Mouse (Mus musculus) cerebellum, postnatal 14 days (tissue): ENCODE results near the gene Krtap3-1.
"Not testable (repeated sequence)": the region's sequence is repeated elsewhere in the genome, so short reads cannot be mapped to it uniquely, and the experiment has no call there.

ENCODE experiments used
- DNase-seq, 2 experiments: peaks; one replicate each; pipeline ENCODE4 v3.0.0; 2021; ENCODE audit warnings: mixed read lengths in 2 of 2

Gene Krtap3-1

DNA sequence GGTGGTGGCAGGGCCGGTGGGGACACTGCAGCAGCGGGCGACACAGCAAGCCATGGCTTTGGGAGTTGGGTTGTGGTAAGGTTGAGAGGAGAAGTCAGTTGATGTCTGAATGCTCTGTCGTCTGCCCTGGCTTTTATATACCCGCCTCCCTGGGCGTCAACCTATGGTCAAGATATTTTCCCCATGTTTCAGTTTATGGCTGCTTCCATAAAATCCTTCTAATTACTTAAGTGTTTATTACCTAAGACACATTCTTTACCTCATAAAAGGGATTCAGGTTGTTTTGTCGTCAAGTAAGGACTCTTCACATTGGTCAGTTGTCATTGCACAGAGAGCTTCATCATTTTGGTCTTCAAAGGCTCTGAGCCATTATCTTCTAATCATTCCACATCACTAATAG lies at the start of gene Krtap3-1:
Gene Krtap3-1, minus strand, starts transcription at position 101 of the 400 bp plus-strand sequence.
- DNase-seq: no peak

DNA sequence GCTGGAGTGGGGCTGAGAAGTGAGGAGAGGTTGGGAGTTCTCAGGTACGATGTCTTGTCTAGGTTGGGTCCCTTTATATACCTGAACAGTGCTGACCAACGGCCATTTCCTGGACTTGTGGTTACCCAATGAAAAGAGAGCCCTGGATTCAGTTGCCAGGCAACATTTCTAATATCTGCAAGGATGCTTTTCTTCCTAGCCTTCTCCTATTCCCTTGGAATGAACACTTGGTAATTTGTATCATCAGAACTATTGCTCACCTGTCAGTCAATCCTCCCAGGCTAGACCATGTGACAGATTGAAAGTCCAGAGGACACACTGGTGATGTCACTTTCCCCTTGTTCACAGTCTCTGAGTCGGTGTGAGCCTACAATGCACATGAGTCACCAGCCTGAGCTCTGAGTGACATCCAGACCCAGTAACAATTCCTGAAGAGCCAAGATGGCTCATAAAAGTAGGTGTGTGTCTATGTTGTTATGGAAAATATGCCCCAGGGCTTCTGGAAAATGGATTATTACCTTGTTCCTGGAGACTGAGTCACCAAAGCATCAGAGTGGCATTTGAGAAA lies 48.5 kb upstream of the Krtap3-1 start, which contains the start of gene Krtap2-4:
Gene Krtap2-4, minus strand, starts transcription at position 51 of the 568 bp plus-strand sequence.
- no peak for DNase-seq

DNA sequence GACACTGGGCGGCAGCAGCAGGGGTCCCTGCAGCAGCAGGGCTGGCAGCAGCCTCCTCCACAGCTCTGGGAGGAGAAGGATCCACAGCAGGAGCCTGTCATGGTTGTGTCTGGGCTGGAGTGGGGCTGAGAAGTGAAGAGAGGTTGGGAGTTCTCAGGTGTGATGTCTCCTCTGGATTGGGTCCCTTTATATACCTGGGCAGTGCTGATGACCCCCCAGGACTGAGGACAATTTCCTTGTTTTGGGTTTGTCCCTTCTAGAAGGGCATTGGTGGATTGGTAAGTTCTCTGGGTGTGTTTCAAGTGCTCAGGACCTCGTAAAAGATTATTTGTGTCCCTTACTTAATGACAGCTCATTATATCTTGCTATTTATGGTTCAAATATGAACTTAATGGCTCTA lies 43.7 kb upstream of the Krtap3-1 start, which contains the start of gene Gm11937:
Gene Gm11937, minus strand, starts transcription at position 101 of the 400 bp plus-strand sequence.
- not testable (repeated sequence) for DNase-seq

DNA sequence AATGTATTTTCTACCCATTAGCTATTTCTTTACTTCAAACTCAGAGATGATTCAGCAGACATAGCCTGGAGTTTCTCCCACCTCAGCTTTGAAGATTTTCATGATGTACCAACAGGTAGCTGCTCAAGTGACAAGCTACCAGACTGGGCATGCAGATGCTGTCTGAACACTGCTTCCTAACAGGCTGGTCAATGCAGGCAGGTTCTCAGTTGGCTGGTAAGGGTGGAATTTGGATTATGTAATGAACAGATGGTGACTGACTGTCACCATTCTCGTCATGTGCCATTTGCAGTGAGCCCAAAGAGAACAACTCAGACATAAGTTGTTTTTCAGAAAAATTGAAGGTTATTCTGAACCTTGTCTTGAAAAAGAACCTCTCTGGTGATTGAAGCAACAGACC lies 42.7 kb upstream of the Krtap3-1 start:
- DNase-seq: peak; percentile 4 to 25

DNA sequence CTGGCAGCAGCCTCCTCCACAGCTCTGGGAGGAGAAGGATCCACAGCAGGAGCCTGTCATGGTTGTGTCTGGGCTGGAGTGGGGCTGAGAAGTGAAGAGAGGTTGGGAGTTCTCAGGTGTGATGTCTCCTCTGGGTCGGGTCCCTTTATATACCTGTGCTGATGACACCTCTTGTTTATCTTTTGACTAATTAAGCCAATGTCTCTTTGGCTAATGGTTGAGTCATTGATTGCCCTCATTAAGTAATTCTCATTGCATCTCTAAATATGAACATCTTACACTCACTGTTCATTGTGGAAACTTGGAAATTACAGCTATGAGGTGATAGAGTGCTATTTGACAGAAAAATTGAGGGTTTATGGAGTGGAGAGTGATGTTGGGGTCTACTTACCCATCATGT lies 36.8 kb upstream of the Krtap3-1 start, which contains the start of gene Gm11938:
Gene Gm11938, minus strand, starts transcription at position 101 of the 400 bp plus-strand sequence.
- not testable (repeated sequence) for DNase-seq

DNA sequence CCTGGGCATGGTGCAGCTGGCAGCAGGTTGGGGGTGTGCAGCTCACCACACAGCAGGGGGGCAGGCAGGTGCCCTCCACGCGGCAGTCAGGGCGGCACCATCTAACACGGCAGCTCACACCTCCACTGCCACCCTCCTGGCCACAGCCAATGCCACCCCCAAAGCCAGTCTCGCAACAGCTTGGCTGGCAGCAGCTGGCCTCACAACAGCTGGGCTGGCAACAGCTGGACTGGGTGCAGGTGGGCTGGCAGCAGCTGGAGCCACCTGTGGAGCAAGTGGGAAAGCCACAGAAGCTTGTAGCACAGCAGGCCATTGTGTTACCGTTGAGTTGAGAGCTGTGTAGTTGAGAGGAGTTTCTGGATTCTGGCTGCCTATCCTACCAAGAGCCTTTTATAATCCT lies 31.3 kb upstream of the Krtap3-1 start, which contains the start of gene Krtap9-3:
Gene Krtap9-3, minus strand, starts transcription at position 364 of the 400 bp plus-strand sequence.
- DNase-seq: not testable (repeated sequence)

DNA sequence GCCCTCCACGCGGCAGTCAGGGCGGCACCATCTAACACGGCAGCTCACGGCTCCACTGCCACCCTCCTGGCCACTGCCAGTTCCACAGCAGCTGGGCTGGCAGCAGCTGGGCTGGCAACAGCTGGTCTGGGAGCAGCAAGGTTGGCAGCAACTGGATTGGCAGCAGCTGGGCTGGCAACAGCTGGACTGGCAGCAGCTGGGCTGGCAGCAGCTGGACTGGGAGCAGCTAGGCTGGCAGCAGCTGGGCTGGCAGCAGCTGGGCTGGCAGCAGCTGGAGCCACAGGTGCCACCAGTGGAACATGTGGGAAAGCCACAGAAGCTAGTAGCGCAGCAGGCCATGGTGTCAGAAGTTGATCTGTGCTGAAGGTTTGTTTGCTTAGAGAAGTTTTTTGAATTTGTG lies 24.6 kb upstream of the Krtap3-1 start, which contains the start of gene Krtap1-3:
Gene Krtap1-3, minus strand, starts transcription at position 359 of the 400 bp plus-strand sequence.
- no peak for DNase-seq

DNA sequence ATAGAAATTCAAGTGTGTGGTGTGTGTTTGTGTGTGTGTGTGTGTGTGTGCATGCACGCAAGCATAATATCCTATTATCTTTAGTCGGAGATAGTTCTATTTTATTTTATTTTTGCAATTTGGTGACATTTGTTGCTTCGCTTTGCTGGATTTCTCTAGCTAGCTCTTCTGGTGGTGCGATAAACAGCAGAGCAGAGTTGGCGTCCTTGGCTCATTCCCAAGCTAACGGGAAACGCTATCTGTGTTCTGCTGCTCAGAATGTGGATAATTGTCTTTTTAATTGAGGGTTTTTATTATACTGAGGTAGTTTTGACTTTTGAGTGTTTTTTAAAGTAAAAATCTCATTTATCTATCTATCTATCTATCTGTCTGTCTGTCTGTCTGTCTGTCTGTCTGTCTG lies 18.7 kb upstream of the Krtap3-1 start:
- DNase-seq: no peak

DNA sequence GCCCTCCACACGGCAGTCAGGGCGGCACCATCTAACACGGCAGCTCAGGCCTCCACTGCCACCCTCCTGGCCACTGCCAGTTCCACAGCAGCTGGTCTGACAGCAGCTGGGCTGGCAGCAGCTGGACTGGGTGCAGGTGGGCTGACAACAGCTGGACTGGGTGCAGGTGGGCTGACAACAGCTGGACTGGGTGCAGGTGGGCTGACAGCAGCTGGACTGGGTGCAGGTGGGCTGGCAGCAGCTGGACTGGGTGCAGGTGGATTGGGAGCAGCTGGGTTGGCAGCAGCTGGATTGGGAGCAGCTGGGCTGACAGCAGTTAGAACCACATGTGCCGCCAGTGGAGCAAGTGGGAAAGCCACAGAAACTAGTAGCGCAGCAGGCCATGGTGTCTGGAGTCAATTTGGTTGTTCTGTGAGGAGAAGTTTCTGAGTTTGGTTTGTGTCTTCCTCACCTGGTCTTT lies 16.8 kb upstream of the Krtap3-1 start, which contains the start of gene Krtap1-4:
Gene Krtap1-4, minus strand, starts transcription at position 410 of the 460 bp plus-strand sequence.
- DNase-seq: no peak

DNA sequence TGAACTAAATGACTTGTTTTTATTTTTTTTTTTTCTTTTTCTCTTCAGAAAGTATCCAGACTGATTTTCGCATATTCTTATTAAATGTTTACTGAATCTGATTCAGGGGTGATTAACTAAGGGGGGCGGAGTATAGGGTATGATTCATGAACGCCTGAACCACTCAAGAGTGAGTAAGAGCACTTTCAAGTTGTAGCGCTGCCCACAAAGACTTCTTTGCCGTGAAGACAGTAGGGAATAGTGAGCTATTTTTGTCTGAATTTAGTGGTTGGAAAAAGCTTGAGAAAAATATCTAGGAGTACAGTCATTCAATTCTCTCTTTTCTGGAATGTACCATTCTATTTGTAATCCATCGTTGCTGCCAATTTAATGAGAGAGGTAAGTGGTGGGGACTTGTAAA lies 15.1 kb upstream of the Krtap3-1 start:
- no peak for DNase-seq

DNA sequence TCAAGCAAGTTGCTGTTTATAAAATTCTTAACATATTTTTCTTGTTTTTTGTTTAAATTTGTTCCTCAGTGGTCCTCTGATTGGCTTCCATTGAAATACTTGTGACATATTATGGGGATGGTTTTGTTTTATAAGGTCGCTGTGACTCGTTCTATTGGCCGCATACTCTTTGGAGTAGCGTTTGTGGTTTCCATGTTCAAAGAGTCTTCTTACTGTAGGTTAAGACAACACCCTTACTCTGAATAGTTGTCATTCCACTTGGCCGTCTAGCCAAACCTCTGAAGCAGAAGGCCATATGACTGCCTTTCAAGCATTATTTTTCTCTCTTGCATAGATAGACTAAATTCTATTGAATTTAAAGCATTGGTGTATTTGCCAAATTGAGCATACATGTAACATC lies 14.6 kb upstream of the Krtap3-1 start:
- DNase-seq: no peak

DNA sequence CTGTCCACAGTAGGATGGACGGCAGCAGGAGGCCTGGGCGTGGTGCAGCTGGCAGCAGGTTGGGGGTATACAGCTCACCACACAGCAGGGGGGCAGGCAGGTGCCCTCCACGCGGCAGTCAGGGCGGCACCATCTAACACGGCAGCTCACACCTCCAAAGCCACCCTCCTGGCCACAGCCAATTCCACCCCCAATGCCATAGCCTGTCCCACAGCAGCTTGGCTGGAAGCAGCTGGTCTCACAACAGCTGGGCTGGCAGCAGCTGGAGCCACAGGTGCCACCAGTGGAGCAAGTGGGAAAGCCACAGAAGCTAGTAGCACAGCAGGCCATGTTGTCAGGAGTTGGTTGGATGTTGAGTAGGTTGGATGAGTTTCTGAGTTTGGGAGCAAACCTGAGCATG lies 14.2 kb upstream of the Krtap3-1 start, which contains the start of gene Krtap1-5:
Gene Krtap1-5, minus strand, starts transcription at position 381 of the 400 bp plus-strand sequence.
- no peak for DNase-seq

DNA sequence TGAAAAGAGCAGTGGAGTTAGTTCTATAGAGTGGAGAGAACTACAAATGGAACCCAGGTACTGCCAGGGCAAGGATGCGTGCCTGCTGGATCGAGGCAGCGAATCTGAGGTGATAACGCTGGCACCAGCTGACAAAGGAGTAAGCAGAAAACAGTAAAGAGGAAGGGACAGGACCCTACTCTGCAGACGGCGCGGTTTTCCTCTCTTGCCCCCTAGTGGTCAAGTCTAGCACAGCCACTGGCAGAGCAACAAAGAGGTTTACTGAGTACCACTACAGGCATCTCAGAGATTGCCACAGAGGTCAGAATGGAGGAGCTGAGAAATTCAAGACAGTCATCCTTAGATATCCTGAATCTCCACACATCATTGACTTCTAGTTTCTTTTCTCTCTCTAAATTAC lies 7.7 kb upstream of the Krtap3-1 start:
- peak; percentile 86 to 88 for DNase-seq

DNA sequence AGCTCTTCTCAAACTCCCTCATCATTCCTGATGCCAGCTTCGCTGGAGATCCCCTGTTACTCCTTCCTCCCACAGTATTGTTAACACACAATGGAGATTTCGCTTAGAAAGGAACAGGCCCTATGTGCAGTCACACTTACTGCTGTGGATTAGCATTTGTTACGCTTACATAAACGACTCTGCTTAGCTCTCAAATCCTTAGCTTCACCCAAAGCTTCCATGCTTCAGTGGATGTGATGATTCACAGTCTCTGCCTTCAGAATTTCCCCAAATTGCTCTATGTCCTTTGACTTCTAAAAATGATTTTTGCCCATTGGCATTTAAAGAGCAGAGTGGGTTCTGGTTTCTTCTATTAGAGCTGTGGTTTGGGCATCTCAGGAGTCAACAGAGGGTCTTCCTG lies 6.7 kb upstream of the Krtap3-1 start:
- no peak for DNase-seq

DNA sequence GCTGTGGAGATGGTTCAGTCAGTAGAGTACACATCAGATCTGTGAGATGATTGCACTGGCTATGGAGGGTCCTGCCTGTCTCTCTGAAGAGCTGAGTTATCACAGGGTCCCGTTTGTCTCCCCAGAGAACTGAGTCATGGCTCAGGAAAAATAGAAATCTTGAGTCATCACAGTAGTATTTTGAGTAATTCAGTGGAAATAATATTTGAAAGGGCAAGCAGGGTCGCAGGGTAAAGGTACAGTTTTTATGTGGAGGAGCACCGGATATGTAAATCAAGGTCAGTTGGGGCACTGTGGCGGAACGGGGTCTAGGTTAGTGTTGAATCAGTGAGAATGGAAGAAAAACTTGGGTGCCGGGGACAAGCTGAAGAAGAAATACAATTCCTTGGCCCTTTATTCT lies 3.9 kb downstream of the Krtap3-1 start:
- DNase-seq: no peak

DNA sequence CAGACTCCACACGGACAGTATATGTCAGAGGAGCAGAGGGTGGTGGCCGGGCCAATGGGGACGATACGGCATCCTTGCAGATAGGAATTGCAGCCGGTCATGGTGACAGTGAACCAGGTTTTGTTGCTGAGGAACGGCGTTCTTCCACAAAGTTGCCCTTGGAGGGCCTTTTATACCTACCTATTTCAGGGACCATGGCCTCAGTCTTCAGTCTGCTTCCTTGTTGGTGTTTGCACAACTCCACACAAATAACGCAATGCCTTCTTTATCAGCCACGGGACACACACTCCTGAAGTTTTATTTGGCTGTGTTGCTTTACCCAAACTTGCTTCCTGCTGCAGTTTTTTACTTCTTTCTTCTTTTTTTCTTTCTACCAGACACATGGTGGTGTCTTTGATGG lies 7.1 kb downstream of the Krtap3-1 start, which contains the start of gene Gm11939:
Gene Gm11939, minus strand, starts transcription at position 101 of the 400 bp plus-strand sequence.
- no peak for DNase-seq

DNA sequence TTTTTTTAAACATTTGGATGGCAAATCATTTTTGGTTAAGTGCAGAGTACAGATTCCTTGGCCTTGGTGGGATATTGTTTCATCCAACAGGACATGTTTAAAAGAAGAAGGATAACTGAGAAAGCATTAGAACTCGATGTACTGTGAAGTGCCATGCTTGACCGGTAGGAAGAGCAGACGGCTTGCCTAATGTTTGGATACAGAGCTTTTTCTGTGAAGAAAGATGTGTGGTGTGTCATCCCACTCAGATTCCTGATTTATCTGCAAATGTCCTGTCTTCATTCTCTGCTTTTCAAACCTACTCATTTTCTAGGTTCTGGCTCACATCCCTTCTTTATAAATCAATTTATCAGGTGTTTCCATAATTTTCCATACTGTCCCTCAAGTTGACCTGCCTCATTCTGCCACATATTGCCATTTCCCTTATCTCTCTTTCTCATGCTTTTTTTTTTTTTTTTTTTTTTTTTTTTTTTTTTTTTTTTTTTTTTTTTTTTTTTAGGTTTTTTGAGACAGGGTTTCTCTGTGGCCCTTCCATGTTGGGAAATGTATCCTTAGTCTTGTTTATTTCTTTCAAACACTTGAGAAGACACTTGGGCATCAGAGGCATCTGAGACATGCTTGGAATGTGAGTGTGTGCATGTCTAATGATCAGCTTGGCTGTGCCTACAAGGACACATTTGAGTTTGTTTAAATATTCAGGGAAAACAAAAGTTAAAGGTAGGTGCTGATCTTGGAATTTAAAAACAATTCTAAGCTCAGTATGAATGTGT lies 8.3 kb downstream of the Krtap3-1 start:
- no peak for DNase-seq

DNA sequence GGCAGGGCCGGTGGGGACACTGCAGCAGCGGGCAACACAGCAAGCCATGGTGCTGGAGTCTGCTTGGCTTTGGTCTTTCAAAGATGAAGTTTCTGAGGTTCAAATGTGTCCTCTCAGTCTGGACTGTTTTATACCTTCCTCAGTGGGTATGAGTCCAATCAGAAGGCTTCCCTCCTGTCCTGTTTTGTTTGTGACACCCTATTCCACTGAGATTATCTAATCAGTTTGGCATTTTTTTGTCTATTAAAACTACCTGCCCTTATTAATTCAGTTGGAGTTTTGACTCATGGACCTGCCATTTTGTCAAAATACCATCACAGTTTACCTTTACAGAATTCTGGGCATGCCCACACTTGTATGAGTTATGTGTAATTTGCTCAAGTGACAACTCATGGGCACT lies 9.7 kb downstream of the Krtap3-1 start, which contains the start of gene Krtap3-2:
Gene Krtap3-2, minus strand, starts transcription at position 101 of the 400 bp plus-strand sequence.
- DNase-seq: no peak

DNA sequence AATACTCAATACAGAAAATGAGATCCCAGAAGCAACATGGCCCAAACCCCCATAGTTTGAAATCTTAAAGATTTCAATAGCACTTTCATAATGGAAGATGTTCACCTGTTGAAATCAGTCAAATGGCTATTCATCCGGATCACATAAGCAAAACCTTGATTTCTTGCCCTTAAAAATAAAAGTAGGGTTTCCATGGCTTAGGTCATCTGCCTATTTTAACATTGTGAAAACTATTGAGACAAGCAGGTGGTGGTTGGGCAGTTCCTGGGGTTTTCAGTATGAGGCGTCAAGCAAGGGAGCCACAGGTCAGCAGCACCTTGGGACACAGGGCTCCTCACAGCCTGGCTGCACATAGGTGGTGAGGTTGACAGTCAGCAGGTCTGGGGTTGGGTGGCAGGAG lies 10.2 kb downstream of the Krtap3-1 start:
- DNase-seq: no peak

DNA sequence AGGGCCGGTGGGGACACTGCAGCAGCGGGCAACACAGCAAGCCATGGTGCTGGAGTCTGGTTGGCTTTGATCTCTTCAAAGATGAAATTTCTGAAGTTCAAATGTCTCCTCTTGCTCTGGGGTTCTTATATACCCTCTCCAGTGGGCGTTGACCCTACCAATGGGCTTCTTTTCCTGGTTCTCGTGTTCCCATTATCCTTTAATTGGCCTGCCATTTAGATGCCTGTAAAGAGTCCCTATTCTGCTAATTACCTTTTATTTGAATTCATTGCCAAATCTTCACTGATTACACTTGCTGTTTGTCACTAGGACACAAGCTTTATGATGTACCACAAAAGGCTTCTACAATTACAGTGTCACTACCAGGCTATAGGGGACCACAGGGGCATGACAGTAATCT lies 15.7 kb downstream of the Krtap3-1 start, which contains the start of gene Krtap3-3:
Gene Krtap3-3, minus strand, starts transcription at position 101 of the 400 bp plus-strand sequence.
- DNase-seq: no peak

DNA sequence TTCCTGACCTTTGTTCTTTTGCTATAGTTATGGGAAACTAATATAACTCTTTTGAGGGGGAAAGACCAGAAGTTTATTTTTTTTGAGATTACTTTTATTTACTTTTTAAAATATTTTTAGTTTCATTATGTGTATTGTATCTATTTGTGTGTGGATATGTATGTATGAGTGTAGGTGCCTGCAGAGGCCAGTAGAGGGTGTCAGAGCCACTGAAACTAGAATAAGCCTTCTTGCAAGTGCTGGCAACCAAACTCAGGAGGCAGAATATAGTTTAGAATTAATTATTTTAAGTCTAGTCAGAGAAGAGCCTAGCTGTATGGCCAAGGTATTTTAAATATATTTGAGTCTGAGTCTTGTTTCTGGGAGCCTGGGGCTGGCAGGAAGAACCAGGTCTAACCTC lies 18.5 kb downstream of the Krtap3-1 start:
- DNase-seq: no peak

DNA sequence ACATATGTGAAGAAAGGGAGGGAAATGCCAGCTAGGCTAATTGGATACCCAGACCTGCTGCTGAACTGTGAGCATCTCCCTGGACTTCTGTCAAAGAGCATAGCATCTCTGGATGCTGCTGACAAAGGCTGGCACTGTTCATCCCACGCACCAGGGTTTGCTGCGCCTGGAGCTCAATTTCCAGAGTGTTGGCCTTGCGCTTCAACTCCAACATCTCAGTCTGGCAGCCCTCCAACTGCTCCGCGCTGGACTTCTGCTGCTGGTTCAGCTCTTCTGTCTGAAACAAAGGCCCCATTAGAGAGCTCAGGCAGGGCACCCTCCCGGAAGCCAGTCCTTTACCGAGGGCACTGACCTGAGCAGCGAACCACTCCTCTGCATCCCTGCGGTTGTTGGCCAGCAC lies 26.7 kb downstream of the Krtap3-1 start:
- DNase-seq: peak; percentile 73 to 77

DNA sequence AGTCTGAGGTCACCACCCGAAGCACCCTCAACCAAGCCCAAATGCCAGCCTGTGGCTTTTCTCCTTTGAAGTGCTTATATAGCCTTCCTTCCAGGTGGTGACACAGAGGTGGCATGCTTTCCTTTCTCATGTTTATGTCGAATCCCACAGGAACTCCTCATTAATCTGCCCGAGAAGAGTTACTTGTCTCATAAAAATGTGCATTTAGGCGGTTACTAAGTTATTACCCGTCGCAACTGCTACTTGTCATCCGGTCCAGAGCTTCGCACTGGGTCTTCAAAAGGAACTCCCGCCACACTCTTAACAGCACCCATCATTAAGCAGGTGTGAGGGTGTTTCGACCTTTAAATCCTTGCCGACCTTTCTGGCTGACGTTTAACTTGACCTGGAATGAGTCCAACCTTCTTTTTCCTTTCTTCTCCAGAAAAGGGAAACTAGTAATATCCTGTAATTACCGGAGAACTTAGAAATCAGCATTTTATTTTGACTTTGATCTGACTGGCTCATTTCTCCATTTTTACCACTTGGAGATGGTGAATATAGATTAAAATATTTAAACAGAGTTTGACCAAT lies 45.1 kb downstream of the Krtap3-1 start, which contains the start of gene Krt39:
Gene Krt39, minus strand, starts transcription at position 51 of the 573 bp plus-strand sequence.
- no peak for DNase-seq
